Mouse (Mus musculus): ENCODE measurements at regions not wholly inside any gene's neighbourhood (a gene's known extent, or its start where the extent isn't known, plus 50 kb on each side); places are given as distances from the start of the nearest gene placed in this dataset.
"Not testable (repeated sequence)": the region's sequence is repeated elsewhere in the genome, so short reads cannot be mapped to it uniquely, and the experiment has no call there.

- not testable (repeated sequence) for H3K4me1 ChIP-seq (ENCODE audit: control insufficient read depth, insufficient read depth, low read length); H3K27ac ChIP-seq (ENCODE audit: insufficient read depth, low read length); H3K36me3 ChIP-seq (ENCODE audit: control insufficient read depth, insufficient read depth, low read length, poor library complexity, severe bottlenecking); H3K4me3 ChIP-seq (ENCODE audit: low read depth, low read length); H3K9me3 ChIP-seq (replicated peaks; ENCODE audit: control insufficient read depth, insufficient read depth, low read length, poor library complexity, severe bottlenecking); H3K9ac ChIP-seq (ENCODE audit: low read depth, poor library complexity, severe bottlenecking); H3K27me3 ChIP-seq (ENCODE audit: control insufficient read depth, insufficient read depth, low read length, poor library complexity, severe bottlenecking)
Measured at GRCm38 (mm10) chrX:102993956-102994355, 65.8 kb downstream of the 1700018G05Rik start.
